Mouse (Mus musculus) large intestine, adult 2 months (tissue): ENCODE data around the gene Olfr628. TPM values are rescaled to one million over a fixed set of nuclear protein-coding genes. Genes with fewer than 3 reads are reported as not detected.
"Not testable (repeated sequence)": the region's sequence is repeated elsewhere in the genome, so short reads cannot be mapped to it uniquely, and the experiment has no call there.

Experiments used
- DNase-seq: peaks from one replicate; pipeline ENCODE4 v3.0.0-alpha.2; 2012; ENCODE audit warnings: low read depth, low spot score
- WGBS: fragments of 180-500 bp; shearing (Covaris S2); methylation state at CpG from one replicate; pipeline ENCODE4 v1.1.7; 2018; 5-methylcytosine and 5-hydroxymethylcytosine counted together
- polyA plus RNA-seq: library from polyadenylated mRNA; depleted of rRNA; stranded (reverse); fragments of >200 nt; gene quantifications from 2 replicates; pipeline ENCODE4 v1.2.3, GENCODE M21; 2012; rRNA removed

The Olfr628 gene
- not detected in 2 replicates for polyA plus RNA-seq

DNA sequence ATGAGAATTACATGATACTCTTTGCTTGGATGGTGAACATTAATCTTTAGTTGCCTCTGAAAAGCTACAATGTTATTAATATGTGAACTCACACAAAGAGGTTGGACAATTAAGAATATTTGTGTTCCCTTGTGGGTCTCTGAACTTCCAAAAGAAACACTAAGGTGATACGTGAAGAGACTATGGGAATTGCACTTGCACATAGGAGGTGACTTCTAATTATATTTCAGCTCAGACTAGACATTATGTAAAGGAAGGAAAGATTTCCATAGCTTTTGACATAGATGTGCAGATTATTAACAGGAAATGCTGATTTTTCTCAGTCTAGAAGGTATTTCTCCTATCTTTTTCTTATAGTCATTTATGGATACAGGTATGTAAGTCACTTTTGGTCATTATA is at the start of gene Olfr628:
Olfr628 (plus strand) TSS at position 301 of the 400 bp plus-strand sequence.
- 80% methylated on average over 1 of the region's 1 CpGs for WGBS

DNA sequence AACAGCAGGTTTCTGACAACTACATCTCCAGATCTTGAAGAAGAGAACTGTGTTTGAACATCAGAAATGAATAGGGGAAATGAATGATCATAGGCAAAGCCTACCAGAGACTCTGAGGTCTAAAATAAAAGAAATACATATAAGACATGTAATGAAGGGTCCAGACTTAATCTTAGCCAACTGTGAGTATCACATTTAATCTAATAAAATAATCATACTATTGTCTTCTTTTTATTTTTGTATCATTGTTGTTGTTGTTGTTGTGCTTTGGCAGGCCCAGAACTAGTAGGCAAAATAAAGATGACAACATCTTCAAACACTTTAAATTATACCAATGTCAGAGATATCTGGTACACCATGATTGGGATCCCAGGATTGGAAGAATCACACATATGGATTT is 47.8 kb upstream of the Olfr628 start, which contains the start of gene Olfr625-ps1:
Olfr625-ps1 (plus strand) TSS at position 301 of the 400 bp plus-strand sequence.
- no peak for DNase-seq

More for the DNA sequence above, at the start of gene Olfr628:
- no peak for DNase-seq

DNA sequence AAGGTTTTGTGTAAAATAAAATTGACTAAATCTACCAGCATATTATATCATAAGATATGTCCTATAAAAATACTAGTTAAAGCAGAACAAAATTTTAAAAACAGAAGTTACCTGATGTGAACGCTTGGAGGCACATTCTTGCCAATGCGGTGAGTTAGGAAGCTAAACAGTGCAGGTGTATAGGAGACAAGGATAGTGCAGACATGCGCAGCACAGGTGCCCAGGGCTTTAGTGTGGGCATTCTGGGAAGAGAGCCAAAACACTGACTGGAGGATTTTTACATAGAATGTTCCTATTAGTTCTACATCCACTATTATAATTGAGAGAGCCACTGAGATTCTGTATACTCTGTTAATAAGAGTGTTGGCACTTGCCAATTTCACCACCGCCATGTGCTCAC is 30.7 kb upstream of the Olfr628 start:
- WGBS = 86% methylated on average over 4 of the region's 4 CpGs
- no peak for DNase-seq

DNA sequence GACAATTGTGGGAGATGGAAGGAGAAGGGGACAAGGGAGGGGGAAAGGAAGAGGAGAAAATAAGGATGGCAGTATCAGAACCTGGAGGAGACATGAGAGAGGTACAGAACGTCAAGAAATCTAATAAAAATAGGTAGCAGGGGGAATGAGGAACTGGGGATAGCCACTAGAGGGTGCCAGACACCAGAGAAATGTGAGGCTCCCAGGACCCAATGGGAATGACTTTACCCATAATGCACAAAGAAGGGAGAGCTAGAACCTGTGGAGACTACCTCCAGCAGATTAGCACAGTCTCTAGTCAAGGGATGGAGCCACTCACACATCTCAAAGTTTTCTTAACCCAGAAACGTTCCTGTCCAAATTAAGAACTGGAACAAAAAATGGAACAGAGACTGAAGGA is 18.1 kb upstream of the Olfr628 start:
- DNase-seq = no peak
- 30% methylated on average over 2 of the region's 2 CpGs for WGBS

DNA sequence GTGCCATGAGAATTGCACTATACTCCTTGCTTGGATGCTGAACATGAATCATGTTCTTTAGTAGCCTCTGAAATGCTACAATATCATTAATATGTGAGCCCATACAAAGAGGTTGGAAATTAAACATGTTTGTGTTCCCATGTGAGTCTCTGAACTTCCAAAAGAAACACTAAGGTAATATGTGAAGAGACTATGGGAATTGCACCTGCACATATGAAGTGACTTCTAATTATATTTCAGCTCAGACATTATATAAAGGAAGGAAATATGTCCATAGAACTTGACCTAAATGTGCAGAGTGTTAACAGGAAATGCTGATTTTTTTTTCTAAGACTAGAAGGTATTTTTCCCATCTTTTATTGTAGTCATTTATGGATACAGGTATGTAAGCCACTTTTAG is 15.8 kb upstream of the Olfr628 start, which contains the start of gene Olfr243:
Olfr243 (plus strand) TSS at position 301 of the 400 bp plus-strand sequence.
- no peak for DNase-seq

DNA sequence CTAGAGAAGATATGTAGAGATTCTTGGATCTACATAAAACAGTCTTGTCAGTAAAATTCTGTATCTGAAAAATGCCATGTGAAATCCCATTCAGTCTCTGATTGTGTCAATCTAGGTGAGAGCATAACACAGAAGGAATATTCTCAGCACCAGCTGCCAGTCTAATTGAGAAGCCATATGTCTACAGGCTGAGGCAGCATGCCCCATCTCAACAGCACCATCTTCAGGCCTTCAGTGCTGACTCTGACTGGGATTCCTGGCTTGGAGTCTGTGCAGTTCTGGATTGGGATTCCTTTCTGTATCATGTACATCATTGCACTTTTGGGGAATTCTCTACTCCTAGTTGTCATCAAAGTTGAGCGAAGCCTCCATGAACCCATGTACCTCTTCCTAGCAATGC is 13.8 kb upstream of the Olfr628 start:
- not testable (repeated sequence) for DNase-seq
- 90% methylated on average over 1 of the region's 1 CpGs for WGBS

DNA sequence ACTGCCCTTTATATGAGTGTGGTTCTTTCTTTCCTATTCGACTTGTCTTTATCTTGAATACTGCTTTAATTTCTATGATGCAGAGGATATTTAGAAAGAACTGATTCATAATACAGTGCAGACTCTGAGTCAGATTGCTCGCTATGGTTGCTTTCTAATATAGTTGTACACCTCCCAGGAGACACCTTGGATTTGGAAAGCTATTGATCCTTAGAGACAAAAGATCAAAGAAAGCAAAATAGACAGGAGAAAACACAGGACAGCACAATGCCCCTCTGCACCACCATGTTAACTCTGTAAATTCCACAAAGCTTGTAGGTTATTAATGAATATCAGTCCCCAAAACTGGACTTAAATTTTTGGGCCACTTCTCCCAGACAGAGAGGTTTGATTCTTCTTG is 14.7 kb downstream of the Olfr628 start, which contains the start of gene Olfr629:
Olfr629 (minus strand) TSS at position 101 of the 400 bp plus-strand sequence.
- no peak for DNase-seq
- WGBS = 66% methylated on average over 2 of the region's 2 CpGs

DNA sequence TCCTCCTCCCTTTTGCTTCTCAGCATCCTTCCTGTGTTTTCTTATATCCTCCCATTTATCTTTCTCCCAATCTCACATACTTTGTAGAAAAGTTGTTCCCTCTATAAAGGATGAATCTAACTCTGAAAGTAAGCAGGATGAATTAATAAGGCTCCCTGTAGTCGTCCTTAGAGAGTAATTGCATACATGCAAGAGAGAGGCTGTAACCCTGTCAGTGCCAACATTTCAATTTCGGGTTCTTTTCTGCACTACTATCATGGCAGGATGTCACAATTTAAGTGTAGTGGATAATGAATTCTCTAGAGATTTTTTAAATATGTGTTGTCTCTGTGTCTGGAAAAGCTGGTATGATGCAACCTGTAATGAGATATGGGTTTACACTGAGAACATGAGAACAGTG is 27.1 kb downstream of the Olfr628 start, which contains the start of gene Olfr630:
Olfr630 (minus strand) TSS at position 101 of the 400 bp plus-strand sequence.
- WGBS = 37% methylated on average over 2 of the region's 2 CpGs

DNA sequence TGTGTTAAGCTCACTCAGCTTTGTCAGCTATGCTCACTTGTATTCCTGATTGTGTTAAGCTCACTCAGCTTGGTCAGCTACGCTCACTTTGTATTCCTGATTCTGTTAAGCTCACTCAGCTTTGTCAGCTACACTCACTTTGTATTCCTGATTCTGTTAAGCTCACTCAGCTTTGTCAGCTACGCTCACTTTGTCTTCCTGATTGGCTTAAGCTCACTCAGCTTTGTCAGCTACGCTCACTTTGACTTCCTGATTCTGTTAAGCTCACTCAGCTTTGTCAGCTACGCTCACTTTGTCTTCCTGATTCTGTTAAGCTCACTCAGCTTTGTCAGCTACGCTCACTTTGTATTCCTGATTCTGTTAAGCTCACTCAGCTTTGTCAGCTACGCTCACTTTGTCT is 32.0 kb downstream of the Olfr628 start:
- DNase-seq = not testable (repeated sequence)
- 79% methylated on average over 6 of the region's 6 CpGs for WGBS

More for the DNA sequence above, 27.1 kb downstream of the Olfr628 start, which contains the start of gene Olfr630:
- no peak for DNase-seq

DNA sequence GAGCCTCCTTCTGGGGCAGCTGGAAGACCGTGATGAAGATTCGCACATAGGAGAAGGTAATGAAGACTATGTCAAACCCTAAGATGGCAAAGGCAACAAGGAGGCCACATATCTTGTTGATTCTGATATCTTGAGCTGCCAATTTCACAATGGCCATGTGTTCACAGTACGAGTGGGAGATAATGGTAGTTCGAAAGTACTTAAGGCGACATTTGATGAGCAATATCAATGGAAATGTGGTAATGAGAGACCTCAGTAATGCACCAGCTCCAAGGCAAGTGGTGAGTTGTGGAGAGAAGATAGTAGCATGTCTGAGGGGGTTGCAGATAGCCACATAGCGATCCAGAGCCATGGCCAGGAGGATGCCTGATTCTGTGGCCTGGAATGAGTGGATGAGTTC is 37.5 kb downstream of the Olfr628 start:
- DNase-seq = not testable (repeated sequence)
- WGBS = 81% methylated on average over 6 of the region's 6 CpGs

DNA sequence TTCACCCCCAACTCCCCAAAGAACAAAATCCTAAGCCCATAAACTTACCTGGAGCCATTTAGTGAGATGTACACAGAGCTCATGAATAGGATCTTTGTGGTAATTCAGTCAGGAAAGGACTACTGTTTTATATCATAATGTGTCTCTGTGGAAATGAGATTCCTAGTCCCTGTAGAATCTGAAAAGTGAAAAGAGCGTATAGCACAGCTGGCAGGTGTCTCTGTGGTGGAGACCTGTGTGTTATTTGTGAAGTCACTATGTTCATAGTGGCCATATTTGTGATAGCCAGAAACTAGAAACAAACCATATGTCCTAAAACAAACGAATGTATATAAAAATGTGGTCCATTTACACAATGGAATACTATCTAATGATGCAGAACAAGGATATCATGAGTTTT is 41.3 kb downstream of the Olfr628 start, which contains the start of gene Olfr69:
Olfr69 (minus strand) TSS at position 101 of the 400 bp plus-strand sequence.
- DNase-seq = no peak
- WGBS = 55% methylated on average over 2 of the region's 2 CpGs

DNA sequence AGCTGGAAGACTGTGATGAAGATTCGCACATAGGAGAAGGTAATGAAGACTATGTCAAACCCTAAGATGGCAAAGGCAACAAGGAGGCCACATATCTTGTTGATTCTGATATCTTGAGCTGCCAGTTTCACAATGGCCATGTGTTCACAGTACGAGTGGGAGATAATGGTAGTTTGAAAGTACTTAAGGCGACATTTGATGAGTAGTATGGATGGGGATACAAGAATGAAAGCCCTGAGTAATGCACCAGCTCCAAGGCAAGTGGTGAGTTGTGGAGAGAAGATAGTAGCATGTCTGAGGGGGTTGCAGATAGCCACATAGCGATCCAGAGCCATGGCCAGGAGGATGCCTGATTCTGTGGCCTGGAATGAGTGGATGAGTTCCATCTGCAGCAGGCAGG is 47.5 kb downstream of the Olfr628 start:
- DNase-seq = not testable (repeated sequence)
- WGBS = 80% methylated on average over 4 of the region's 4 CpGs

DNA sequence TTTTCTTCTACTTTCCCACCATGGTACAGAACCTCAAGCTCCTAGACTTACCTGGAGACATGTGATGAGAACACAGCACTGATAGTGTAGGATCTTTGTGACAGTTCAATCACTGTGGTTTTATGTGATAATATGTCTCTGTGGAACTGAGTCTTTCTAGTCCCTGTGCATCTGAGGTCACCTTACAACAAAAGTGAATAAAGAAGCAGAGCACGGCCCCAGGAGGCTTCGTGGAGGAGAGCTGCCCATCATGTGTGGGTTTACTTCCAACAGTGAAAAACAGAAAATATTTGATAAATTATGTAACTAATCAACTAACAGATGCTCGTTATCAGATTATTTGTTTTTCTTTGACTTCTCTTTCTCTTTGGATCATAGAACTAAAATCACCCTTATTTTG is 49.4 kb downstream of the Olfr628 start, which contains the start of gene Olfr68:
Olfr68 (minus strand) TSS at position 101 of the 400 bp plus-strand sequence.
- 73% methylated on average over 3 of the region's 3 CpGs for WGBS

More for the DNA sequence above, 49.4 kb downstream of the Olfr628 start, which contains the start of gene Olfr68:
- DNase-seq = no peak

Other genes with a start within 250 kb of the Olfr628 start
- gene Olfr609, start 232.3 kb upstream of the Olfr628 start, polyA plus RNA-seq = not detected in 2 replicates
- gene Olfr610, start 218.3 kb upstream of the Olfr628 start, polyA plus RNA-seq = not detected in 2 replicates
- not detected in 2 replicates for gene Olfr611, start 209.5 kb upstream of the Olfr628 start, polyA plus RNA-seq
- not detected in 2 replicates for gene Olfr612, start 187.7 kb upstream of the Olfr628 start, polyA plus RNA-seq
- not detected in 2 replicates for gene Olfr613, start 182.3 kb upstream of the Olfr628 start, polyA plus RNA-seq
- gene Olfr615, start 174.3 kb upstream of the Olfr628 start, polyA plus RNA-seq = not detected in 2 replicates
- gene Olfr616, start 161.2 kb upstream of the Olfr628 start, polyA plus RNA-seq = not detected in 2 replicates
- gene Olfr617, start 157.3 kb upstream of the Olfr628 start, polyA plus RNA-seq = not detected in 2 replicates
- not detected in 2 replicates for gene Olfr618, start 140.3 kb upstream of the Olfr628 start, polyA plus RNA-seq
- gene Olfr619, start 129.8 kb upstream of the Olfr628 start, polyA plus RNA-seq = not detected in 2 replicates
- gene Olfr620, start 117.8 kb upstream of the Olfr628 start, polyA plus RNA-seq = not detected in 2 replicates
- gene Olfr622, start 87.7 kb upstream of the Olfr628 start, polyA plus RNA-seq = not detected in 2 replicates
- gene Olfr623, start 66.7 kb upstream of the Olfr628 start, polyA plus RNA-seq = not detected in 2 replicates
- not detected in 2 replicates for gene Olfr624, start 59.2 kb upstream of the Olfr628 start, polyA plus RNA-seq
- not detected in 2 replicates for gene Olfr625-ps1, start 47.7 kb upstream of the Olfr628 start, polyA plus RNA-seq
- gene Olfr243, start 15.7 kb upstream of the Olfr628 start, polyA plus RNA-seq = not detected in 2 replicates
- gene Olfr629, start 14.6 kb downstream of the Olfr628 start, polyA plus RNA-seq = not detected in 2 replicates
- not detected in 2 replicates for gene Olfr630, start 27.0 kb downstream of the Olfr628 start, polyA plus RNA-seq
- gene Olfr69, start 41.2 kb downstream of the Olfr628 start, polyA plus RNA-seq = not detected in 2 replicates
- not detected in 2 replicates for gene Olfr68, start 49.3 kb downstream of the Olfr628 start, polyA plus RNA-seq
- gene Olfr67, start 61.4 kb downstream of the Olfr628 start, polyA plus RNA-seq = not detected in 2 replicates
- 7.5 and 9.3 TPM in 2 replicates for gene Hbb-bt, start 83.6 kb downstream of the Olfr628 start, polyA plus RNA-seq
- gene Hbb-bs, start 97.7 kb downstream of the Olfr628 start, polyA plus RNA-seq = 97.3 and 114 TPM in 2 replicates
- not detected in 2 replicates for gene Hbb-bh2, start 110.1 kb downstream of the Olfr628 start, polyA plus RNA-seq
- gene Hbb-bh1, start 112.8 kb downstream of the Olfr628 start, polyA plus RNA-seq = not detected in 2 replicates
- not detected in 2 replicates for gene Hbb-y, start 122.8 kb downstream of the Olfr628 start, polyA plus RNA-seq
- not detected in 2 replicates for gene Olfr66, start 155.9 kb downstream of the Olfr628 start, polyA plus RNA-seq
- gene Olfr64, start 164.1 kb downstream of the Olfr628 start, polyA plus RNA-seq = not detected in 2 replicates
- not detected in 2 replicates for gene Olfr65, start 173.1 kb downstream of the Olfr628 start, polyA plus RNA-seq
- not detected in 2 replicates for gene Olfr631, start 198.5 kb downstream of the Olfr628 start, polyA plus RNA-seq
- gene Olfr632, start 204.0 kb downstream of the Olfr628 start, polyA plus RNA-seq = not detected in 2 replicates
- gene Olfr633, start 214.1 kb downstream of the Olfr628 start, polyA plus RNA-seq = not detected in 2 replicates
- not detected in 2 replicates for gene Olfr635, start 240.8 kb downstream of the Olfr628 start, polyA plus RNA-seq